Mouse (Mus musculus) urinary bladder, postnatal 14 days (tissue): ENCODE results near the gene Creg2.
"Not testable (repeated sequence)": the region's sequence is repeated elsewhere in the genome, so short reads cannot be mapped to it uniquely, and the experiment has no call there.

ENCODE experiments used
- DNase-seq: peaks from one replicate; pipeline ENCODE4 v3.0.0; 2021; ENCODE audit warnings: low spot score

Creg2 gene

DNA sequence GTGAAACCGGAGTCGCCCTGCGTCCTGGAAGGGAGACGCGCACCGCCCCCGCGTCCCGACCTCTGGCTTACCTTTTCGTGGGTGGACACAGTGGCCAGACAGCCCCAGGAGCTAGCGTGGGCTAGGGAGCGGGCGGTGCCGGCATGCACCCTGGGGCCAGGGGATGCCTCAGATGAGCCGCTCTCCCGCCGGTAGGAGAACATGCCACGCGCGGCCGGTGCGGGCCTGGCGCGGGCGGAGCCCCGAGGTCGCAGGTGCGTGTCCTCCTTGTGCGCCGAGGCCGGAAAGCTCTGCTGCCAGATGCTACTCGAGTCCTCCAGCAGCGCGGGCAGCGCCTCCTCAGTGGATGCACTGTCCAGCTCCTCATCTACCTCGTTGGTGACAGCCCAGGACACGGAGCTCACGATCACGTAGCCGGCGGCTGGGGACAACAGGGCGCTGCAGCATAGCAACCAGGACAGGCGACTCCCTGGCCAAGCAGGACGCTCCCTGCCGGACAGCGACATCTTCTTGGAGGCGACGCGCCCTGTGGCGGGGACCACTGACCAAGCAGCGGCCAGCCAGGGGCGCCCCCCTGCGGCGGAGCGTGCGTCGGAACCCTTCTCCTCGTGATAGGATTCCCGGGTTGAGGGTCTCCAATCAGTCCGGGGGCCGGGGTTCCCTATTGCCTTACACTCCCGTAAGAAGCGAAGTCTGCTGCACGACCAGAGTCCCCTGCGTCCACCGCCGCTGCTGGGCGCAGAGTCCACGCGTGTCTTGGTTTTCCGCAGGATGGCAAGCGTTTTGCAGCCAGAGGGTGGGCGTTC lies 636 bp downstream of the Creg2 start:
- peak; percentile 56 for DNase-seq

DNA sequence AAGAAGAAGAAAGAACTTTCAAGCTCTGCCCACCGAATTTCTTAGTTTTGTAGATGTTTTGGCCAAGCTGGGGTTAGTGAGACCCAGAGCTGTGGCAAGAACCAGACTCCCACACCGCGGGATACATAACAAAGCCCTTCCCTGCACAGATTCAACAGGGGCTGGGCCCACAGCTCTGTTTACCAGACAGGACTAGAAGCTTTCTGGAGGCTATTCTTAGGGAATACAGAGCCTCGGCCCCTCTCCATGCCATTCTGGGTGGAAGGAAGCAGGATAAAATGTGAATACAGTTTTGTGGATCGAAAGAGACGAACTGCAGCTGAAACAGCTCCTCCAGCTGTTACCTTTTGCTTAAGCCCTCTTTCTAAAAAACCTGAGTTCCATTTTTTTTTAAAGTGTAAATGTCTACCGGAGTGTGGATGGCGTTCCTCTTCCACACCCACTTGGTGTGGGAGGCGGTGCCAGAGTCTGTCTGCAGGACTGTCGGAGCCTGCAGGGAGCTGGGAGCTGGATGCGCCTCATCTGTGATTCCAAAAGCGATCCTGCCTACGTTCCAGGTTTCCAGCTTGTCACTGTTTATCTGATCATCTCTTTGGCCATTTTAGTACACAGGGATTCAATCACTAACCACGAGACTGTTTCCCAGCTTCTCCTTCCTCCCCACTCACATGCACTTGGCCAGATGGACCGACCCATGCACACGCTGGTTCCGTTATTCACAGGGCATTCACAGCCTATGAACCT lies 1.4 kb downstream of the Creg2 start:
- no peak for DNase-seq

DNA sequence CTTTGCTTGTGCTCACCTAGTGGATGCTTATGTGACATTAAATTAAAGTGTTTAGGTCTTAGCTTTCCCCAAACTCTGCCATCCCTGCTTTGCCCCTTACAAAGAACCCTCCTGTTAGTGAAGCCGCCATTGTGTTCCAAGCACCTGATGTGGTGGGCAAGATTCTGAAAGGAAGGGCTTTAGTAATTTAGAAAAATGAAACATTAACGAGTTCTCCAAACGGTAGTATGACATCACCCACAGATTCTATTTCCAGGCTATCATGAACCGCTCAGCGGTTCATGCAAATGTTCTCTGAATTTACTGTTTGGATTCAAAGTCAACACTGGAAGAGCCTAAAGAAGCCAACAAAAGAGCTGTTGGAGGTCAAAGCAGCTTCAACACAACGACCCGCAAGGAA lies 2.7 kb downstream of the Creg2 start:
- DNase-seq: no peak

DNA sequence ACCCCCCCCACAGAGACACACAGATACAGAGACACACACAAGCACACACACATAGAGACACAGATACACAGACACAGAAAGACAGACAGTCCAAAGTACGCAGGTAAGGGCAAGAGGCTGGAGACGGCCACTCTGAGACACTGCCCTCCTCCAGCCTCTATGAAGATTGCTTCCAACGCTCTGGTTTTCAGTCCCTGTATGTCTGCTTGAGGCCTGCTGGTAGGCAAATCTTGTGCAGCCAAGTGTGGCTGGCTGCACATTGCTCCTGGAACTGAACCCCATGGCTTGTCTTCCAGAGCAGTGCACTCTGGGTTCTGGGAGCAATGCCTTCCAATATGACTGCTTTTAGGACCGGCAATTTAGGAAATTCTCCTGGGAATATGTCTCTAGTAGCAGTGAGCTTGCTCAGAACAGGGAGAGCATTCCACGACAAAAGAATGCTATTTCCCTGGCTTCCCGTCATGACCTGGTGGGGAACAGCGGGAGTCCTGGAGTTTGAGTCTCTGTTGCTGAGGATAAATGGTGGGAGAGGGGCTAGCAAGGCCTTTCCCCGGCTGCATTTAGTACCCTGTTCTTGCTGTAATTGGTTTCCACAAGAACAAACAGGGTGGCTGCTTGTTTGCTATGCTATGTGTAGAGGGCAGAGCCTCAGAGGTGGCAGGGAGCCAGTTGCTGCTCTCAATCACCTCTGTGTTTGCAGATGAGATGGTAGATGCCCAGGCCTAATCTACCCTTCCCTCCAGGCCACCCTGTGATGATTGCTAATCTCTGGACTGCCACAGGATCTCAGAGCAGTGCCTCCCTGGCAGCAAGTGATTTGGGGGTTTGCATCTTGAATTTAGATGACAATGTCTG lies 5.1 kb downstream of the Creg2 start:
- peak; percentile 17 for DNase-seq

DNA sequence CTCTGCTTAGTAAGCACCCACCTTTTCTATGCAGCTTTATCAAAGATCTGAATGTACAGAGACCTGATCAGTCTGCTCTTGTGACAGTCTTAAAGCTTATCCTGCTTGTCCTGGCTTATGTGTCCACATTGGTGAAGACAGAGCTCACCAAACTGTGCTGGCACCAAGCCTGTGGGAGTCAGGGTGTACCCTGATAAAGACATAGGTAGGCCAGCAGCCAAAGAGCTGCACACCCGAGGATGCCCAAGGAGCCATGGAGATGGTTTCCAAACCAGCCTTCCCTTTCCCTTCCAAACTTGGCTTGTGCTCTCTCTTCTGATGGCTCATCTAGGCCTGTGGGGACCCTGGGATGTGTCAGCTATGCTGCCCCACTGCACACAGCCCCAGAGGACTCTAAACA lies 6.9 kb downstream of the Creg2 start:
- DNase-seq: peak; percentile 31

DNA sequence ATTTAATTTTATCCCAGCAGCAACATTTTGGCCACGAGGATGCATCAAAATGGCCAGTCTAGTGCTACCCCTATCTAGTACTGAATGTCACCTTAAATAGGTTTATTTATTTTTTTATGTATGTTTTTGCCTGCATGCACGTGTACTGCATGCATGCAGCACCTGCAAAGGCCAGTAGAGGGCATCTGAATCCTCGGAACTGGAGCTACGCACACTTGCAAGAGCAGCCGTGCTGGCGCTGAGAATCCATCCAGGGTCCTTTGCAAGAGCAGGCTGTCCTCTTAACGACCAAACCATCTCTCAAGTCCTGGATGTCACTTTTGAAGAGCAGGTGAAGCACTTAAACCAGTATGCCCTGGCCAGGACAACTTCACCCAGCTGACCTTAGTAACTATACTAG lies 9.6 kb downstream of the Creg2 start:
- no peak for DNase-seq

DNA sequence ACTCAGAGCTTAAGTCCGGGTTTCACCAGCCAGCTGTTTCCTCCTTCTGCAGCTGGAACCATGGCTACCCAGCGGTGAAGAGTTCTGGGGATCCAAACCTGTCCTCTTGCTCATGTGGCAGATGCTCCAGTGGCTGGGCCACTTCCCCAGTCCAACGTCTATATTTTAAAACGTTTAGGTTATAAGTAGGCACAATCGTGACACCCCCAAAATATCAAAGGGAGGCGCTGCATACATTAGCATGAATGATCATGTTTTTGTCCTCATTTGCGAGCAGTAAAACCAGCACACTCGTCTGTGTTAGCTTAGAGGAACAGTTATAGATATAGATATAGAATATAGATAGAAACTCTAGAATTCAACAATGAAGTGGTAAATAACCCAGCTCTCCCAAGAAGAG lies 14.1 kb downstream of the Creg2 start:
- no peak for DNase-seq

DNA sequence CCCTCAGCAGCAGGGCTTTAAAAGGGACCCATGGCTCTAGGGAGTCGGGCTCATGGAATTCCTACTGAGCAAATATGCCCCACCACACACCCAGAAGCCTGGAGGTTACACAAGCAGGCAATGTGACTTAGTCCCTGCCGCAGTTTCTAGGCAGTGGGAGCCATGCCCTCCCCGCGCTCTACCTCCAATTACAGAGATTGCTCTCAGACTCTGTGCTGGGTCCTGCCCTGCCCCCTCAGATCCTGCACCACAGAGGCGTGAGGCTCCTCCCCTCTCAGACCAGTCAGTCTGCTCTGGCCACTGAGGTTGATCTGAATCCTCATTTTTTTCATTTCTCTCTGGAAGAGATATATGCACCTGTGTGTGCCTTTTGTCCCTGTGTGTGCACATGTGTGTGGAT lies 14.6 kb downstream of the Creg2 start:
- no peak for DNase-seq

DNA sequence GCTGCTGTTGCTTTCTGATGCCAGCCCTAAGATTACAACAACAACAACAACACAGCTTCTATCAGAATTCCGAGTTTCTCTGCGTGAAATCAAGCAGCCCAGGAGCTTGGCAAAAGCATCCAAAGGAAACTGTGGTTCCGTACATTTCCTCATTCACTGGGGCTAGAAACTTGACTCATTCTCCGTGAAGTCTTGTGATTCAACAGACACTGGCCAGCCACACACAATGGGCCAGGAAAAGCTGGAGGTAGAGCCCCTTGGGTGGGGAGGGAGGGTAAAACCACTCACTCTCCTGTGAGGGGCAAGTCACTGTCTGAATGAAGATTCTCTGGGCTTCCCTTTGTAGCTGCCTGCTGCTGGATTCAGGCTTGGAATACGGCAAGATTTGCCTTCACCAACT lies 15.1 kb downstream of the Creg2 start:
- no peak for DNase-seq

DNA sequence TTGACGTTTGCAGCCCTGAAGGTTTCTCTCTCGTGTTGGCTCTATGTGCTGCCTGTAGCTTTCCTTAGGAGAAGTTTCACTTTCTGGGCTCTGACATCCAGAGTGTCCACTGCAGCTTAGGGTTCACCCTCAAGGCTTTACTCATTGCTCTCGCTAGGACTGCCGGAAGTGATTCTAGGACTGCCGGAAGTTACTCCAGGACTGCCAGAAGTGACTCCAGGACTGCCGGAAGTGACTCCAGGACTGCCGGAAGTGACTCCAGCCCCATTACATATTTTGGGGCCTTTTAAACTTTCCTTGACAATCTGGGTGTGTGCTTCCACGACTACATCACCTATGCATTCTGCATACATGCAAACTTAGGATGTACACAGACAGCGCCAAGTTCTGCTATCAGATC lies 22.7 kb downstream of the Creg2 start:
- DNase-seq: no peak

DNA sequence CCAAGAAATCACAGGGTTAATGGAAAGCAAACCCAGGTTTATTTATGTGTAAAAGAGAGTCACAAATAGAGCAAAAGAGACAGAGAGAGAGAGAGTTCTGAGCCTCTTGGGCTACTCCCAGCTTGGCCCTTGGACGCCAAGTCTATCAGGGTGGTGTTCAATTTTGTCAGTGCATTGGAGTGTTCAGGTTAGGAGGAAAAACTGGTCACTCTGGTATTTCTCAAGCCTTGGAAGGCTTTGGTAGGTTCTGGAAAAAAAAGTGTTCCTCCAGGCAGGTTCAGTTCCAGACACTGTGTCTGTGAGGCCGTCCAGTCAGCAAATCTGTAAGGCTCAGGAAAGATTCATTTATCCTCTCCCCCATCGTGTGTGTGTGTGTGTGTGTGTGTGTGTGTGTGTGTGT lies 25.8 kb downstream of the Creg2 start:
- no peak for DNase-seq

DNA sequence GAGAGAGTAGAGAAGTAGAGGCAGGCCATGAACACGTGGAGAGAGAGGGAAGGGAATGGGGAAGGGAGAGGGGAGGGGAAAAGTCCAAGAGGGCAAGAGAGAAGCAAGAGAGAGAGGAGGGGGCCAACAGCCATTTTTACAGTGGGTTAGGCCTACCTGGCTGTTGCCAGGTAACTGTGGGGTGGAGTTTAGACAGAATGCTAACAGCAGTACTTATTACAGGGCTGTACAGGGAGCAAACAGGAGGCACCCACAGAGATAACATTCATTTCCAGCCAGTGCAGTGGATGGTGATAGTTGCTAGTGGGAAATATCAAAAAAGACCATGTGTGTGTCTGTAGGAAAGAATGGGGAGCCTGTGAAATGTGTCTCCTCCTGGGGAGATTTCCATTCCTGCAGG lies 27.5 kb downstream of the Creg2 start:
- no peak for DNase-seq

DNA sequence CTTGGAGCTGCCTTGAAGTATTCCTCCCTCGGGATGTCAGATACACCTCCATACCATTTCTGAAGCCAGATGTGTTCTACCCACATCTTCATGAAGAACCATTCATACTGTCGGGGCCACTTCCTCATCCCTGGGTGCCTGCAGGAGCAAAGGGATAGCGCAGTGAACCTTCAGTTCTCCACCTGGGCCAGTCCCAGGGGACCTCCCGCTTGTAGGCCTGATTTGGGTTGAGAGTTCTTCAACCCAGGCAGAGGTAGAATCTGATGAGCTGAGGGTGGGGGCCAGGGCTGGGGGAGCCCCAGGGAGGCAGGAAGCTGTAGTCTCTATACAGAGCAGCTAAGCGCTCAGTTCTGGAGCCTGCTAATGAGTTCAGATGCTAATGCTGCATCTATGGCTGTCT lies 28.2 kb downstream of the Creg2 start:
- no peak for DNase-seq

DNA sequence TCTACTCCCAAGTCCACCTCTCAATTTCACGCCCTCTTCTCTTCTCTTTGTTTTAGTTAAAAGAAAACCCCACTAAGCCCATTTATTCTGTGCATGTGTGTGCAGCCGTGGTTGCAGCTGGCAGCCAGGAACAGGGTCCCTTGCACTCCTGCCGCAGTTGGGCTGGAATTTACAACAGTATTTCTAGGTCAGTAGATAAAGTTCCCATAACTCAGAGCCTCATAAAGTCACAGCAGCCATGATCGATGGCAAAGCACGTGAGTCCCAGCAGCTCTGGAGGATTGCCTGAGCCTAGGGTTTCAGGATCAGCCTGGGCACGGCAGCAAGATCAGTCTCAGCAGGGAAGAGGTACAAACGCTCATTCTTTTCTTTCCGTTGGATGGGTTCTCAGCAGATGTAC lies 32.8 kb downstream of the Creg2 start:
- DNase-seq: no peak

DNA sequence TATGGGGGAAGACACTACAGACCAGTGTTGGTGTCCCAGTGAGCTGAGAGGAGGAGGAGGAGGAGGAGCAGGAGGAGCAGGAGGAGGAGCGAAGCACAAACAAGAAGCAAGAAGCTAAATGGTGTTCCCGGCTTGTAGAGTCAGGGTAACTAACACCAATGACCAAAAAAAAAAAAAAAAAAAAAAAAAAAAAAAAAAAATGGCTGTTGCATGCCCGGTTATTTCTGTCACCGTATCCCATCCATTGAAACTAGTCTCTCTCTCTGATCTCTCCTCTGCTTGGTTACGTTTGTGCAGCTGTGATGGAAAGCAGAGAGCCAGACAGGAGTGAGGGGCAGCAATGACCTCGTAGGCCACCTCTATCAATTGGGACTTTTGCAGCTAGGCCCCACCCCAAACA lies 35.7 kb downstream of the Creg2 start:
- DNase-seq: no peak

DNA sequence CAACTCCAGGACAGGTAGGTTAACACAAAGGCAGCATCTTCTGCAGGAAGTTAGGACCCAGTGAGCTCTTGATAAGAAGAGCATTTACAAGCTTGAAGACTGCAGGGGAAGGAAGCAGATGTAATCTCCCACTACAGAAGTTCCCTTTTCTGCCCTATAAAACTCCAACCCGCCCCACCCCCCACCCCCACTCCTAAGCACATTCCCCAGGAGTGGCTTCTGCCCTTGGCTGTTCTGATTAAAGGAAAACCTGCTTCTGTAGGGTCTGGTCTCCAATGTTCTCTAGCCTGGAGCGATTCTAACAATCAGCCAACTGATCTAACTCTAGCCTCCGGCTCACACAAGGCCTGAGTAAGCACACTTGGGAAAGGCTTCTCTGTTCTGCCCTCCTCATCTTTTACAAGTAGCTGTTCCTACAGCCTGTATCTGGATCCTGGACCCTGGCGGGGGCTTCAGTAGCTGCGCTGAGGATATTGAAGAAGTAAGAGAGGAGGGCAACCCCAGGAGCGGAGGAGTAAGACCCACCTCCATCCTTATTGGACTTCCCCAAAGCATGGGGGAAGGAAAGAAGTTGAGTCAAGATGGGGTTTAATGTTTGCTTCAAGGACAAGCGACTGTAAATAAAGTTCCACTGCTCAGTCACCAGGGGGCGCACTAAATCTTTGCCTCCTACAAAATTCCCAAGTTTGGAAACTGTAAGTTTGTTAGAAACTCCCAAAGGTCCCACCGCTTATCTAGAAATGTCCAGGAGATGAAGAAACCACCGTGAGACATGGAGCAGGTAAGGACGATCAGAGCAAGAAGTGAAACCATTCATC lies 36.6 kb downstream of the Creg2 start:
- peak; percentile 68 for DNase-seq

DNA sequence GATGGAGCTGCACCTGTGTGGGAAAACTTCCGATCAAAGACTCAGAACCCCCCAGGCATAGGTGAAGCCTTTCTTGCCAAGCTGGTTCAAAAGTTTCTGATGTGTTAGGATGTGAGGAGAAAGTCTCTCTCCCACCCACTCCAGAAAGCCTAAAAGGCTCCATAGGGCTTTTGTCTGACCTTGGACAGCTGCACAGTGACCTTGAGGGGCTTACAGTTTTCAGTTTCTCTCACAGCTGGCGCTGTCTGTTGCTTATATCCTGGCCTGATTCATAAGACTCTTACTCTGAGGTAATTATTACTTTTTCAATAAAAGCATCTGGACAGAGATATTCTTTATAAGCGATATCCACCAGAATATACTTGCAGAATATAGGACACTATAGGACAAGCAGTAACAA lies 38.2 kb downstream of the Creg2 start:
- no peak for DNase-seq

DNA sequence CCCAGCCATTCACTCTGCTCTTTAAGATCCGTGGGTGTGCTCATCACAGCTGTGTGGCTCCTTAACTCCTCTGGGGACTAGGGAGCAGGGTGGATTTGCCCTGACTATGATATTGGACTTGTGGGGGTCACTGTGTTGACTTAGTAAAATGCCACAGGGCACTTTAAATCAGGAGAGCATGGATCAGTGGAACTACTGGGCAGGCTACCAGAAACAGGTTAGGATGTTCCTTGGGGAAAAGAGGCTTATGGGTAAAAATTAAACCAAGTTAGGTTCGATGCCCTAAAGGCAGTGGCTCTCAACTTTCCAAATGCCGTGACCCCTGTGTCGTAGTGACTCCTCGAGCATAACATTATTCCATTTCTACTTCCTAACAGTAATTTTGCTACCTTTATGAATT lies 38.8 kb downstream of the Creg2 start:
- no peak for DNase-seq

DNA sequence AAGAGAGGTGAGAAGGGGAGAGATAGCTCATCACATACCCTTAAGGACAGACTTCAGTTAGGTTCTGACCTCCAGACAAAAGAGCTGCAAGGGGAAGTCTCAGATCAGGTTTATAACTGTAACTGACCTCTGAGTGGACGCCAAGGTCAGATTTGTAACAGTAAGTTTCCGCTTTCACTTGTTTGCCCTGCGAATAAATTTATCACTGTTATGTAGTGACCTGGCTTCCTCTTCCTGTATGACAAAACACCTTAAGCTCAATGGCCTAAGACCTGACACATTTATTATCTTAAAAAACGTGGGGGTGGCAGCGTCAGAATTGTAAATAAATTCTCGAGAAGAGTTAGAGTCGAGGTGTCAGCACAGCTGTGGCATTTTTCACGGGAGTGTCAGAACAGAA lies 42.7 kb downstream of the Creg2 start:
- no peak for DNase-seq

DNA sequence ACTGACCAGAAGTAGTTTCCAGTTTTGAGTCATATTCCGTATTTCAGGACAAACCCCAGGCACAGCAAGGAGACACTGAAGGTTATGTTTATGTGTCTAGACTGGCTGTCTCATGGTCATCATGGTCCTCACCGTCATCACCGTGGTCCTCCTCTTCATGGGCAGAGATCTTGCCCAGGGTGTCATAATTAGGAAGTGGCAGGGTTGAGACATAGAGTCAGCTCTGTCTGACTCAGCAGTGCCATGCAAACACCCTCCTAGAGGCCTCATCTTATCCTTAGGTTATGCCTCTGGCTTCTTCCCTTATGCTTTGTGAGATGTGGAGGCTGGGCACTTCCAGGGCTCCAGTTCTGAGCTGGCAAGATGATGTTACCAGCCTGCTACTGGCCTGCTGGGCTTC lies 48.8 kb downstream of the Creg2 start:
- DNase-seq: no peak

DNA sequence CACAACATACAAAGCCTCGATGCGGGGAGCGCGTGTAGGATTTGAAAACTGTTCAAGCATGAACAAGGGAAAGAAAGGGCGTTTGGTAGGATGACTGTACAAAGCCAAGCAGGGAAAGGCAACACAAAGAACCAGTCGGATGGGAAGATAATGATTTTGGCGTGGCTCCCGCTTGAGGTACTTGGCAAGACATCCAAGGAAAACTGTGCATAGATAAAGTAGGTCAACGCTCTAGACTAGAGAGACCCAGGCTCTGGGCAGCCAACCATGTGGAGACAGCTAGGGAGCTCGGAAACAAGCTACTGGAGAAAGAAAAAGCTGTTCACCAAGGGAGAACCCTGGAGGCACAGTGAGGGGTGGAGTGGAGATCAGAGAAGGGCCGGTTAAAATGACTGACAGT lies 52.5 kb downstream of the Creg2 start:
- peak; percentile 39 for DNase-seq

DNA sequence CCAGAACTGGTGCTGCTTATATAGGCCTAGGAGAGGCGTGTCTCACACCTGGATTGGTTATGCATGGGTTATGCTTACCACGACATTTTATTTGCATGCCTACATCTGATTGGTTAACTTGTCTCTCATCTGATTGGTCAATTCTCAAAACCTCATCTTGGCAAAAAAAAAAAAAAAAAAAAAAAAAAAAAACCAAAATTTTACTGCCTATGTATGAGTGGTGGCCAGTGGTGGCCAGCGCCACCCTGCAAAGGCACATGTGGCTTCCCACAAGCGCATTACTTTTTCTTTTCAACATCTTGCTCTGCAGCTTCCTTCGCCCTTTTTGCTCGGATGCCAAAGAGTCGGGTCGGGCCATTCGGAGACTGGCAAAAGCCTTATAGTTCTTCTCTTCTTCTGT lies 54.1 kb downstream of the Creg2 start:
- not testable (repeated sequence) for DNase-seq
